Mouse (Mus musculus) brain, embryonic 14.5 days (tissue): ENCODE results near the gene Arhgef3.

Source experiments
- CTCF ChIP-seq: fragments of 200-500 bp; IDR thresholded peaks from 2 replicates; pipeline ENCODE4 v1.5.1; 2012; ENCODE audit warnings: inconsistent platforms, mild to moderate bottlenecking, moderate library complexity, borderline replicate concordance; ENCODE audit not compliant: insufficient read depth, insufficient read length; ENCODE audit errors: extremely low read depth
- POLR2A ChIP-seq: fragments of 200-500 bp; IDR thresholded peaks from 2 replicates; pipeline ENCODE4 v1.6.1; 2012; ENCODE audit warnings: mild to moderate bottlenecking, inconsistent platforms, borderline replicate concordance; ENCODE audit not compliant: poor library complexity, insufficient read depth, insufficient read length, severe bottlenecking; ENCODE audit errors: extremely low read depth

DNA sequence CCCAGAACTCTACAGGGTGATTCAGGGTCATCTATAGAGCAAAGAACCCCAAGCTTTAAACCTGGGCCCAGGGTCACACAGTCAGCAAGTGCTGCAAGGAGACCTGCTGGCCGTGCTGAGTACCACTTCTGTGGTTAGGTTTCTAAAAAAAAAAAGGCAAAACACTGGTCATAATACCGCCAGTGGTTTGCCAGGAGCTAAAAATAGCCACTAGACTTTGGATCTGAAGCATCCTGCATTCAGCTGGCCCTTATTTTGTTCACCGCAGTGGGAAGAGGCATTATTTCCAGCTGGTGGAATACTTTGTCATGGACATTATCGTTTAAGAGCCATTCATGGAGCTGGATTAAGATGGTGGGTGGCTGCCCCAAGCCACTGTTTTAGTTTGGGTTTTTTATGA lies 253.9 kb downstream of the Arhgef3 start:
- TF ChIP-seq CTCF, result no peak
- no peak for TF ChIP-seq POLR2A
